Mouse (Mus musculus) B cell, adult 2 months (primary cell): ENCODE results near the gene Golga2.
"Not testable (repeated sequence)": the region's sequence is repeated elsewhere in the genome, so short reads cannot be mapped to it uniquely, and the experiment has no call there.

Experiments
- DNase-seq, 2 experiments: peaks; one replicate each; pipeline ENCODE4 v3.0.0; 2022

Golga2 gene

DNA sequence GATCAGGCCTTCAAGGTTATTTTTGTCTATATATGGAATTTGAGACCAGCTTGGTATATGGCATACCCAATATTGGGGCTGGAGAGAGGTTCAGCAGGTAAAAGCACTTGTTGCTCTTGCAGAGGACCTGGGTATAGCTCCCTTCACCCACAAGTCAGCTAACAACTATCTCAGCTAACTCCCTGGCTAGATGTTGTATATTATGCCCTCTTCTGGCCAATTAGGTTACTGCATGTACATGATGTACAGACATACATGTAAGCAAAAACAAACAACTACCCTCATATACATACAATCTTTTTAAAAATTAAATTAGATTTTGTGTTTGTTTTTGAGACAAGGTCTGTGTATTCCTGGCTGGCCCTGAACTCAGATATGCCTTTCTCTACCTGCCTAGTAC is 2.4 kb downstream of the Golga2 start:
- DNase-seq, result peak; percentile 37 to 44

DNA sequence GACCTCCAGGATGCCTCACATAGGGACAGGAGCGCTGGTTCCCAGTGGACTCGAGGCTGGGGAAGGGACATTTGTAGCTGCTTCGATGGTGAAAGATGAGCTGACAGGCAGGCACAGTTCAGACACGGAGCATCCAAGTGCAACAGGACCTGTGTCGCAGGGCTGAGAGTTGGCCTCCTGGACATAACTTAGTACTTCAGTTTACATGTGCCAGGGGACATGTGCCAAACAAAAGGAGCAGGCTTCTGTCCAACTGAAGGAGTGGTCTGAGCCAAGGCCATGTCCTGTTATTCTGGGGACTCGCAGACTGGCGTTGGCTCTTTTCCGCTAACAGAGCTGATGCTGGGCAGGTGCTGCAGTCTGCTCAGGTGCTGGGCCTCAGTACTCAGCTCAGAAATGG is 7.2 kb downstream of the Golga2 start:
- no peak for DNase-seq

DNA sequence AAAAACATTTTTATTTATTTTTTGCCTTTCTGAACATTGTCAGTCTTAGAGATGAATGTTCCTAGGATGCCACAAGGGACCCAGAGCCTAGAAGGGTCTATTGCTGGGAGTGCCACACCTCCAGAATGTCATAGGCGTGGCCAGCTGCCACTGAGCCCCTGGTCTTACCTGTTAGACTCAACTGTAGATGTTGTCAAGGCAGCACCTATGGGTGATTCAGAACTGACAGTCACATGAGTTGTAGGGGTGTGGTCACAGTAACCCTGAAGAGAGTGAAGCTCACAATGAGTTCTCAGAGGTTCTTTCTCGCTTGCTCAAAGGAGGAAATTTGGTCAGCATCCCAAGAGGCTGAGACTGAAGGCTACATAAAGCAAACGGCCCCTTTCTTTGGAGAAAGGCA is 8.1 kb downstream of the Golga2 start:
- no peak for DNase-seq

DNA sequence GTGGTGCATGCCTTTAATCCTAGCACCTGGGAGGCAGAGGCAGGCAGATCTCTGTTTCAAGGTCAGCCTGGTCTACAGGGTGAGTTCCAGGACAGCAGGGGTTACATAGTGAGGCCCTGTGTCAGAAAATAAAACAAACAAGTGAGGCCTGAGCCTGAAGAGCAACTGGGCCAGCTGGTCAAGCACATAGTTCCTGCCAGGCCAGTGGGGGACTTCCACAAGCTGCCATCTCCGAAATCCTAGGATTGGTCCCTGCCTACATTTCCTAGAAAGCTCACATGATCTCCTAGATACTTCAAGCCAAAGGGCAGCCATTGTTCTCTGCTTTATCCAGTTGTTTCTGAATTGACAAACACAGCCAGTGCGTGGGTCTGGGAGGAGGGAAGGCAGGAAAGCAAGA is 8.7 kb downstream of the Golga2 start:
- not testable (repeated sequence) for DNase-seq

DNA sequence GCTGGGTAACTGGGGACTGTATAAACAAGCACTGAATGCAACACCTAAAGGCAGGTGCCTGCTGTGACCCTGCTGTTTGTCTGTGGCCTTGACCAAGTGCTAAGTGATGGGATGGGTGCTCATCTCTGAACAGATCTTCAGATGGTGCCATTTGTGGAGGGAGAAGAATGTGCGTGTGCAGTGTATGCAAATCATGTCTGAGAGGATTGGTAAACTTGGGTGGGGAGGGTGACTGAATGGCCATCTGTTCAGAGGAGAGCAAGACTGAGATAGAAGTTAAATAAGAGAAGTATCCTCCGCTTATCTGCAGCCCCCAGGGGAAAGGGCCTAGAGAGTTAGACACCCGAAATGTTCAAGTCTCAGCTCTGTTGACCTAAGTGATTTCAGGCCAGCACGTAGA is 12.3 kb downstream of the Golga2 start:
- no peak for DNase-seq

DNA sequence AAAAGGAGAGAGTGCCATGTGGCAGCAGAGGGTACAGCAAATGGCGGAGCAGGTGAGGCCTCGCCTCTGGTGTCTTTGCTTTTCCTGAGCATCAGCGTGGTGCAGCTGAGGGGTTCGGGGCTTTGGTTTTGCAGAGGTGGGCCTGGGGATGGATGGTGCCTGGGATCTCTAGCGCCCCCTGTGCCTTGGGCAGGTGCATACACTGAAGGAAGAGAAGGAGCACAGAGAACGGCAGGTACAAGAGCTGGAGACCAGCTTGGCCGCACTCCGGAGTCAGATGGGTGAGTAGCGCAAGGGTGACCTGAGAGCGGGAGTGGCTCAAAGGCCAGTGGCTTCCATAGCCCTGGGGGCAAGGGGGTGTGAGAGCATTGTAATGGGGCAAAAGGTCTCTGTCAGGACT is 15.8 kb downstream of the Golga2 start:
- DNase-seq, result no peak

DNA sequence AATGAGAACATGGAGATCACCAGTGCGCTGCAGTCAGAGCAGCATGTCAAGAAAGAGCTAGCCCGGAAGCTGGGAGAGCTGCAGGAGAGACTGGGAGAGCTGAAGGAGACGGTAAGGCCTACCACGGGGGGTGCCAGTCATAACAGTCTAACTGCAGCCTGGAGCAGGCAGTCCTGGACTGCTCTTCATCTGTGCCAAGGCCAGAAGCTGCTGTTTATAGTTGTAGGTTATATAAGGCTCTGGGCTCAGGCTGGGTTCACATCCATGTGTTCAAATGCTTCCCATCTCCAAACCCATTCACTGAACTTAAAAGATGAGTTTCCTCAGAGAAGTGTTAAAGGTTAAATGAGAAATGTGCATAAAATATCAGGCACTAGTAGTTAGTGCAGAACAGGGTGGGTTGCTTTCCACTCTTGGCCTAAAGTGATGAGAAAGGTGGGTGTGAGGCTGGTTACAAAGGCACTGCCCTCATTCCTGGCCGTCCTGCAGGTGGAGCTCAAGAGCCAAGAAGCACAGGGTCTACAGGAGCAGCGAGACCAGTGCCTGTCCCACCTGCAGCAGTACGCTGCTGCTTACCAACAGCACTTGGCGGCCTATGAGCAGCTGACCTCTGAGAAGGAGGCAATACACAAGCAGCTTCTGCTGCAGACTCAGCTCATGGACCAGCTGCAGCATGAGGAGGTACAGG is 17.1 kb downstream of the Golga2 start:
- peak; percentile 57 to 65 for DNase-seq

DNA sequence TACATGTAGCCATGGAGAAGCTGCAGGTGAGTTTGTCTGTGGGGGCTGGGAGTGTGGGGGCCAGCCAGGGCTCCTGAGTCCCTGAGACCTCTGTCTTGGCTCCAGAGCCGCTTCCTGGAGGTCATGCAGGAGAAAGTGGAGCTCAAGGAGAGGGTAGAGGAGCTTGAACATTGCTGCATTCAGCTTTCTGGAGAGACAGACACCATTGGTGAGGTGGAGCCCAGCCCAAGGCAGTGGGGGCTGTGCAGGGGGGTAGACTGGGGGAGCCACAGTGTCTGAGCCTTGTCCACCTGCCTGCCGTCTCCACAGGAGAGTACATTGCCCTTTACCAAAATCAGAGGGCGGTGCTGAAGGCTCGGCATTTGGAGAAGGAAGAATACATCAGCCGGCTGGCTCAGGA is 18.5 kb downstream of the Golga2 start:
- DNase-seq, result no peak

DNA sequence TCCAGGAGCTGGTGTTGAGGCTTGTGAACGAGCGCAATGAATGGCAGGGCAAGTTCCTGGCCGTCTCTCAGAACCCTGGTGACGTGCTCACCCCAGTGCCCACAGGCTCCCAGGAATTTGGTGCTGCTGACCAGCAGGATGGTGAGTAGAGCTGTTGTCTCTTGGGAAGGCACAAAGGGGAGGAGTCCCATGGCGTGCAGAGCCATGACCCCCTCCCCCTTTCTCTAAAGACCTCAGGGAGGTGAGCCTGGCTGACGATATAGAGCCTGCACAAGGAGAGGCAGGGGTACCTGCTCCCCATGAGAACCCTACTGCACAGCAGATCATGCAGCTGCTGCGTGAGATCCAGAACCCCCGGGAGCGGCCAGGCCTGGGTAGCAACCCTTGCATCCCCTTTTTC is 19.0 kb downstream of the Golga2 start:
- DNase-seq, result no peak

DNA sequence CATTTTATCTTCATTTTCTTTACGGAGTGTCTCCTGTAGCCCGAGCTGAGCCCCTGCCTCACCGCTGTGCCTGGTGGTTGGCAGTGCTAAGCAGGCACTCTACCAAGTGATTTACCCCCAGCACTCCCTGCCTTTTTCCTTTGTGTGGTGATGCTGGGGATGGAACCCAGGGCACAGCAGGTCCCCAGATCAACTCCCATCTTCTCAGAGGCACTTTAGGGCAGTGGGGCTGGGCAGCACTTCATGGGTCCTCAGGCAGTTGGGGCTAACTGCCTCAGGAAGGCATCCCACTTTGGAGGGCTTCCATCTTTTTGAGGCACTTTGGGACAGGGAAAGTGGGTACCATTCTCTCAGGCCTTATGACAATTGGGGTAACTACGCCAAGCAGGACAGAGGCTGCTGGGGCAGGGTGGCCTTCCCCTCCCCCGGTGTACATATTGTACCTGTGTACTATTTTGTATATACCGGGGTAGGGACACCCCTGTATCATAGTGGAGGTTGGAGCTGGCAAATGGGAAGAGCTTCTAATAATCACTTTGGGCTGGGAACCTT is 20.1 kb downstream of the Golga2 start:
- no peak for DNase-seq

DNA sequence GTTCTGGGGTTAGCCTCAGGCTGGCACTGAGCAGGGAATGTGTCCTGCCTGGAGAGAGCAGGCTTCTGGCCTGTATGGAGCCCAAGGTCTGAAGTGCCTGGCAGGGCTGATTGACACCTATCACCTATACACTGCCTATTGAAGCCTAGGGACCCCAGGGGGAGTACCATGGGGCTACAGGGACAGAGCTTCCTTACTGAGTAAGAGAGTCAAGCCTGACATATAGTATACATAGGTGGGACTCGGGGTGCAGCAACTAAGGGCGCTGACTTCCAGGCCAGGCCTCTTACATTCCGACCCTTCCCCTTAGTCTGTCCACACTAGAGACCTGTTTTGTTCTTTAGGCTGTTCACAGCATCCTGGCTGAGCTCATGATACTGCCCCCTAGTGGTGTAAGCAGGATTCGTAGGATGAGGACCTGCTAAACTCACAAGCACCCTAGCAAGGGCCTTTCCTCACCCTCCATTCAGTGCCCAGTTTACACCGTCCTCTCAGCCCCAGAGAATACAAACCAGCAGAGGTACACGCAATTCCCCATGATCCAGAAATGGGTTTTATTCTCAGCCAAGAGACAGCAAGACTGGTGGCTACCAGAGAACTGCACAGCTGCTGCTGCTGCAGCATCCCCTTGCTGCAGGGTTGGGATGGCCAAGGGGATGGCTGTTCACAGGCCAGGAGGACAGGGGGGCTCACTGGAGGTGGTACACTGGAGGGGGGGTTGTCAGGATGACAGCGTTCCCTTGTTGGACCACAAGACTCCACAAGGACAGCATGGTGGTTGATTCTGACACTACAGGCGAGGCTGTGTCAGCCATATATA is 21.0 kb downstream of the Golga2 start:
- DNase-seq, result peak; percentile 75

DNA sequence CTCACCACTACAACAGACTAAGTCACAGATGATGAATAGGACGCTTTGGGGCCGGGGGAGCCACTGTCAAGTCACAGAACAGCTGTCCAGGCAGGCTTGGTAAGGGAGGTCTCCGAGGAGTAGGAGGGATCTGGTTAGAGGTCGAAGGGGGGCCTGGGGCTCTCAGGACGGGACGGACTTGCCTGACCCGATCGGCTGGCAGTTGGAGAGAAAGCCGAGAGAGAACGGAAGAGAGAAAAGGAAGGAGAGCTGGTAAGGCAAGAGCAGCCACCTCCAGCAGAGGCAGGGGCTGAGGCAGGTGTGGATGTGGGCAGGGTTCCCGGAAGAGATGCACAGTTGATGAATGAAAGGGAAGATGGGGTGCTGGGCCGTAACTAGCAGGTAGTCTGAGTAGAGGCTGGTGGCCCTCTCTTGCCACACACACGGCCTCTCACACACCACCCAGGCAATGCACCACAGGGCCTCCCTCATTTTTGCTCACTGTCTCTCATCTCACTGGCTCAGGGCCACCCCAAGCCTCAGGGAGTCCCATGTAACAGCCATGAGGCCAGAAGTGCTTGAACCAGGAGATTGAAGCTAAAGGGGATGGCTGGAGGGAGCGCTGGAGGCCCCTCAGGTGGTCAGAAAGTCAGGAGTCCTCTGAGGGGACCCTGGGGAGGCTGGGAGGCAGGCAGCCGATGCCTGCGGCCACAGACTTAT is 21.8 kb downstream of the Golga2 start:
- DNase-seq, result no peak

DNA sequence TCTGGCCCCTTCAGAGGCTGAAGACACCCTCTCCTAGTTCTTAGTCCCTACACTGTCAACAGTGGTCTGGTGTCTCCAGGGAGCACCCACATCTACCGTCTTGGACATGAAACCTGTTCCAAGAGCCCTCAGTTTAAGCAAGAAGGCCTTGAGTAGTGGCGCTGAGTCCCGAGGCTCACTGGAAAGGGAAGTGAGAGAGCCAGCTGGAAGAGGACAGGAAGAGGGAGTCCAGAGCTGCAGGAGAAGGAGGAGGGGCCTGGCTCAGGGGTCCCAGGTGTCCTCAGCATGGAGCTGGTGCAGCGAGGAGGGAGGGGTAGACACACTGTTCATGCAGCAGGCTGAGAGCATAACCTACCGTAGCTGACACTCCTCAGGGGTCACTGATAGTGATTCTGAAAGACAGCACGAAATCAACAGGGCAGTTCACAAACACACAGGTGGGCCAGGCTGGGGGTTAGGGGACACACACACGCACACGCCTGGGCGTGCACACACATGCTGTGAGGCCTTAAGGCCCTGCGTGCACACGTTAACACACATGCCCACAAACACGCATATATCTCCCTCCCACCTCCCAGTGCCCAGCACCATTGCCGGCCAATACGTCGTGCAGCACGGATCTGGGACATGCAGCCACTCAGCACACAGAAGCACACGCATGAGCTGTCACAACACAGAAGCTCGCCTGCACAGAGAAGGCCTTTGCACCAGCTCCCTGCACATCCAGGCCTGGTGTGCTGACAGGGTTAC is 23.1 kb downstream of the Golga2 start:
- no peak for DNase-seq

DNA sequence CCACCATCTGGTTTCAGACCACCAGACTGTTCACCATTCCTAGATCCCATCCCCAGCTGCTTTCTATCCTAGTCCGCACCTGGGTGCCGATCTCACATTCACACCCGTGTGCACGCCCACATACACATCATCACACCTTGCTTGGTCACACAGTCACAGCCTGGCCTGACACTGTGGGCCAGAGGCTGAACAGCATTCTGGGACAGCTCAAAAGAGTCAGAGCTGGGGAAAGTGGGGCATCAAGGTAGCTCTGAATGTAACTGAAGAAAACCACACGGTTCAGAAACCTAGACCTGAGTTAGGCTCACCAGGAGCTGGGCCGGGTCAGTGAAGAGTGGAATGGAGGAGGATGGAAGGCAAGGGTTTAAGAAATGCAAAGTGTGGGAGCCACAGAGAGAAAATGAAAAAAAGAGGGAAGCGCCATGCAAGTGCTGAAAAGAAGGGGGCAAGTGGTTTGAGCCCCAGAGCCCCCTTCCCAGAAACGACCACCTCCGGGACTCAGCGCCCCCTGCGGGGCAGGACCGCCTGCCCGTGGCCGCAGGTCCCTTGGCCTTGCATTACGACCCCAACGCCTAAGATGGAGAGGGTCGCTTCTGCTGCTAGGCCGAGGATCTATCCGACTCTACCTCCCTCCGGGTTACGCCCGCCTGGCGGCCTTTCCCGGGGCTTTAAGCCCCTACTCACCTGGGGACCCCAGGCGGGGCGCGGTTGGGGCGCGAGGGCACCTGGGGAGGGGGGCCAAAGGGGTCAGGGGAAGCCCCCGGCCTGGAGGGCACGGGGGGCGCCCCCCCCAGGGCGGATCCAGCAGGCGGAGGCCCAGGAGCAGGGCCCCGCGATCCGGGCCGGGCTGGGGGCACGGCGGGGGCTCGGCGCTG is 24.5 kb downstream of the Golga2 start:
- no peak for DNase-seq

DNA sequence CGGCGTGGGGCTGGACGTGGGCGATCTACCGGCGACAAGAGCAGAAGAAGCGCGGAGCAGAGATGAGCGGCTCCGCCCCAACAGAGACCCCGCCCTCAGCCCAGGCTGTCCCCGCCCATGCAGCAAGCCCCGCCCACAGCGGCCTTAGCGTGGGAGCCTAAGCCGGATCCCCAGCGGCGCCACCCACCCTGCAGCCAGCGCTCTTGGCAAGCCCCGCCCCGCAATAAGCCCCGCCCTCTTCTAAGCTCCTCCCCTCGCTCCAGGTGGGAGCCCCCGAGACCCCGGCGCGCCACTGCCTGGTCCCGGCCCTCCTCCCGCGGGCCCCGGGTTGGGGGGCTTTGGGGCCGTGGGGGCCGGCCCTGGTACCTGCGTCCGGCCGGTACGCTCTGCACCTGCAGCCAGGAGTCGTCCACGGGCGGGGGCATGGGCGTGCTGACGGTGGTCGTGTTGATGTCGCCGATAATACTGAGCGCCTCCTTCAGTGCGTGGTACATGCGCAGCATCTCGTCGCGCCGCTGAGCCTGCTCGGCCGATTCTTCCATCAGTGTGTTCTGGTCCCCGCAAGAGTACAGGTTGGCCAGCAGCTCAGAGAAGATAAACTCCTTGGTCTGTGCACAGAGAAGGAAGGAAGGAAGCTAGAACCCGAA is 25.3 kb downstream of the Golga2 start:
- DNase-seq, result peak; percentile 91 to 92

DNA sequence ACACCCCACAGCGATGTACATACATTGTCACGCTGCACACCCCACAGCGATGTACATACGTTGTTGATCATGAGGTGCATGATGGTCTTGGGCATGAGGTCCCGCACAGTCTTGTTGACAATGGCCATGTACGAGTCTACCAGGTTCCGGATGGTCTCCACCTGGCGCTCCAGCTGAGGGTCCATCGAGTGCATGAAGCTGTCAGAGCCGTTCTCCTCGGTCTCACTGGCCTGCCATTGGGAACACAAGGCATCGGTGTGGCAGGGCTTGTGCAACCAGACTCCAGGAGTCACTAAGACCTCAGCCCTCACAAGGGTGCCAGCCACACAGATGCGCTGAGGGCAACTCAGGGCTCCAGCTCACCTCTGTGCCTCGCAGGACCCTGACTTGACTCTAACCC is 27.6 kb downstream of the Golga2 start:
- DNase-seq, result no peak

DNA sequence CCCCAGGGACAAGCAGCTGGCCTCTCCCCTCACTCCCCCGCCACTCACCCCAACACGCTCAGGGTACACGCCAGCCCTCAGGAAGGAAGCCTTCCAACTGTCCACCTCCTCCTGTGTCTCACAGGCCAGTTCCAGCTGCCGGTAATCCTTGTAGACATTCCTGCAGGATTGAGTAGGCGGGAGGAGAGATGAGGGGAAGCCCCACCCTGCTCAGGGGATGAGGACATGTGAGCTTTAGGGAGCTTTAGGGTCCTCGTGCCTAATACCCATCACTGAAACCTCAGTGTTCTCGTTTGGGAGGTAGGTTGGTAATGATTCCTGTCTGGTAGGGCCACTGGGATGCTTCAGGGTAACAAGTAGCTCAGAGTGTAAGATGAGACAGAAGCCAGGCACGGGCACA is 28.6 kb downstream of the Golga2 start:
- DNase-seq, result no peak

DNA sequence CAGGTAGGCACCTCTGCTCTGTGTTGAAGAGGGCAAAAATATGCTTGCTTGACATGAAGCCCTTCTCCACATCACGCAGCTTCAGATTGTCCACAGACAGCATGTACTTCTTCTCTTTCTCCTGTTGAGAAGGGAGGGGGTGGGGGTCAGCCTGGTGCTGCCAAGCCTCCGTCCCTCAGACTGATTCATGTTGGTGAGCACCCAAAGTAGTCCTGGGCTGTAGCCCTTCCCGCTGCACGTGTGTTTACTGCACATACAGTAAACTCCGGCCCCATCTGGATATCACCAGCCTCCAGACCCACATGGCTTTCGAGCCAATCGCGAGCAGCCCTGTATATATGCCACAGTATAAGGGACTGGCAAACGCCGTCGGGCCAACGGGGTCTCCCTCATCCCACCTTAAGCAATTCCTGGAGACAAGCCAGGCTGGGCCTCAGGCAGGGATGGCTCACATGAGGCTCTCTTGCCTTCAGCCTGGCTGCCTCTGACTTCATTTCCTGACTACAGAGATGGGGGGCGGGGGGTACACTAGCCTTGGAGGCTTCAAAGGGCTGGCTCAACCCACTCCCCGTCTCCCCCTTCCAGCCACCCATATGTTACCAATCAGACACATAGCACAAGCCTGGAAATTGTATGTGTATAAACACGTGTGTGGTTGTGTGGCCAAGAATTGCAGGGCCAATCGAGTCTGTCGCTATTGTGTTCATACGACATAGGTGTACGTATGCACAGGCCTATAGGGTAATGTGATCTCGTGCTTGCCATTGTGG is 29.9 kb downstream of the Golga2 start:
- no peak for DNase-seq

DNA sequence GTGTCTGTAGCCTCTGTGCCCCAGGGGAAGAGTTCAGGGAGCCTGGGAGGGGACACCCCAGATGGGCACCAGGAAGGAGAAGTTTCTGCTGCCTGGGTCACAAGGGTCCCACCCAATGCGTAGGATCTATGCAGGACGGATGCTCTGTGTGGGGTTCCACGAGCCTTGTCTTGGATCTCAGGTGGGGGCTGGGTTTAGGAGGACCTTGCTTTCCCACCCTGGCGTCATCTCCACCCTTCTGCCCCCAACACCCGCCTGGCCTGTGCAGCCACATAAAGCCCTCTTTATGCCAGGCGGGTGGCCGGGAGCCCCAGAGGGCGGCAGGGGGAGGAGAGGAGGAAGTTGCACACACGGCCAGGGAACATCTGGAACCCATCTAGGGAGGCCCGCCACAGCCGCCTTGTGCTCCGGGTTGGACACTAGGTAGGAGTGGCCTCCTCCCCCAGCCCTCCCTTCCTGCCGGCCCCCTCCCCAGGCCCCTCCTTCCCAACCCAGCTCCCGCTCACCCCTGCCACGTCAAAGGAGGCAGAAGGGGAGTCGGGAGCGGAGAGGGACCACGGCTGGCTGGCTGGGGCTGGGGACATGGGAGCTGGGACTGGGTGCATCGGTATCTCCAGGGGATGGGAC is 30.7 kb downstream of the Golga2 start:
- DNase-seq, result no peak
